7 mouse cellular contexts compared by ENCODE assay signal in genomic region chr11:101448899-101449298, GRCm38 (mm10). TPM values are rescaled to one million over a fixed set of nuclear protein-coding genes. Genes with fewer than 3 reads are reported as not detected.
DNase-seq lines count a peak whose midpoint lies in the region; ATAC-seq and TF ChIP-seq lines count a peak whose summit lies in the region.

No protein-coding gene starts in this region.

- TF ChIP-seq CTCF in bone marrow macrophage, adult 2 months (IDR thresholded peaks at IDR 0.05; ENCODE audit: low read depth, low read length) = no peak

- H3K9me3 ChIP-seq in limb, embryonic 12.5 days = 0 out of 2 replicates have a peak, but pooled peaks cover 3% of the 10 kb centered on the region
- H3K9me3 ChIP-seq in limb, embryonic 10.5 days (replicated peaks) = no peaks in the 10 kb centered on the region
- no peaks in the 10 kb centered on the region for H3K9me3 ChIP-seq in intestine, embryonic 16.5 days (ENCODE audit: control insufficient read depth, low read length)
- H3K9me3 ChIP-seq in neural tube, embryonic 15.5 days (replicated peaks) = no peaks in the 10 kb centered on the region

- H3K4me1 ChIP-seq in limb, embryonic 12.5 days (replicated peaks) = peaks cover 9% of the 10 kb centered on the region
- H3K4me1 ChIP-seq in limb, embryonic 10.5 days = peaks cover 15% of the 10 kb centered on the region
- H3K4me1 ChIP-seq in bone marrow macrophage, adult 2 months (ENCODE audit: control insufficient read depth, insufficient read depth, low read length) = peaks cover 15% of the 10 kb centered on the region
- peaks cover 23% of the 10 kb centered on the region for H3K4me1 ChIP-seq in intestine, embryonic 16.5 days (ENCODE audit: control insufficient read depth, insufficient read depth, low read length)
- peaks cover 11% of the 10 kb centered on the region for H3K4me1 ChIP-seq in neural tube, embryonic 15.5 days

- no peak overlapping the region for H3K27ac ChIP-seq in limb, embryonic 12.5 days
- no peak overlapping the region for H3K27ac ChIP-seq in limb, embryonic 10.5 days
- peak overlapping the region; percentile 57 for H3K27ac ChIP-seq in bone marrow macrophage, adult 2 months (ENCODE audit: insufficient read depth, low read depth, low read length)
- peak overlapping the region; percentile 55 for H3K27ac ChIP-seq in intestine, embryonic 16.5 days (ENCODE audit: low read length)
- no peak overlapping the region for H3K27ac ChIP-seq in neural tube, embryonic 15.5 days (replicated peaks)

- H3K27me3 ChIP-seq in limb, embryonic 12.5 days = no peaks in the 10 kb centered on the region
- H3K27me3 ChIP-seq in limb, embryonic 10.5 days (ENCODE audit: low read depth, poor library complexity, severe bottlenecking) = no peaks in the 10 kb centered on the region
- H3K27me3 ChIP-seq in intestine, embryonic 16.5 days (replicated peaks; ENCODE audit: control insufficient read depth, insufficient read depth, low read length) = no peaks in the 10 kb centered on the region
- H3K27me3 ChIP-seq in neural tube, embryonic 15.5 days (replicated peaks) = no peaks in the 10 kb centered on the region

- no peak for TF ChIP-seq POLR2A in bone marrow macrophage, adult 2 months (IDR thresholded peaks at IDR 0.05; ENCODE audit: borderline replicate concordance, low read depth, low read length)

- DNase-seq in limb, embryonic 10.5 days (ENCODE audit: low spot score) = no peak
- no peak for DNase-seq in thymus, postnatal 4 days
- DNase-seq in Muller cell, postnatal 12 days (ENCODE audit: inconsistent ontology term) = no peak

- H3K9ac ChIP-seq in limb, embryonic 12.5 days (replicated peaks) = no peak overlapping the region
- H3K9ac ChIP-seq in intestine, embryonic 16.5 days (ENCODE audit: low read depth, low read length) = peak overlapping the region; percentile 64
- H3K9ac ChIP-seq in neural tube, embryonic 15.5 days (replicated peaks) = no peak overlapping the region

- 83% methylated on average over 4 of the region's 4 CpGs for WGBS in limb, embryonic 12.5 days
- 84% methylated on average over 4 of the region's 4 CpGs for WGBS in limb, embryonic 10.5 days
- 71% methylated on average over 4 of the region's 4 CpGs for WGBS in intestine, embryonic 16.5 days
- WGBS in neural tube, embryonic 15.5 days = 84% methylated on average over 4 of the region's 4 CpGs

- ATAC-seq in limb, embryonic 12.5 days (ENCODE audit: insufficient number of reproducible peaks, insufficient read depth, low FRiP score, low TSS enrichment, low read depth) = no peak
- ATAC-seq in intestine, embryonic 16.5 days = no peak
- no peak for ATAC-seq in neural tube, embryonic 15.5 days (ENCODE audit: low FRiP score)

- H3K36me3 ChIP-seq in limb, embryonic 12.5 days = peaks cover 26% of the 10 kb centered on the region
- H3K36me3 ChIP-seq in limb, embryonic 10.5 days = peaks cover 28% of the 10 kb centered on the region
- peaks cover 9% of the 10 kb centered on the region for H3K36me3 ChIP-seq in intestine, embryonic 16.5 days (ENCODE audit: control insufficient read depth, insufficient read depth, low read length)
- peaks cover 17% of the 10 kb centered on the region for H3K36me3 ChIP-seq in neural tube, embryonic 15.5 days

- H3K4me2 ChIP-seq in limb, embryonic 12.5 days = peak overlapping the region; percentile 39; the same call in 1 of the 2 replicates
- peak overlapping the region; percentile 51 for H3K4me2 ChIP-seq in intestine, embryonic 16.5 days (ENCODE audit: low read depth, low read length)
- peak overlapping the region; percentile 25 for H3K4me2 ChIP-seq in neural tube, embryonic 15.5 days

- peak overlapping the region; percentile 33 for H3K4me3 ChIP-seq in limb, embryonic 12.5 days (replicated peaks)
- no peak overlapping the region; the same call in 1 of the 2 replicates for H3K4me3 ChIP-seq in limb, embryonic 10.5 days
- H3K4me3 ChIP-seq in bone marrow macrophage, adult 2 months (ENCODE audit: insufficient read depth, low read length) = peak overlapping the region; percentile 88
- H3K4me3 ChIP-seq in intestine, embryonic 16.5 days (ENCODE audit: low read length) = peak overlapping the region; percentile 53
- H3K4me3 ChIP-seq in neural tube, embryonic 15.5 days (replicated peaks) = peak overlapping the region; percentile 25; the same call in 1 of the 2 replicates

RNA-seq across cellular contexts. Expression of gene Ifi35, which starts 0.7 kb away (rescaled TPM):
- 6.3 and 6.6 TPM in 2 replicates for polyA plus RNA-seq in limb, embryonic 12.5 days (2016; fragmentation: Nextera tagmentation; extraction: Ambion mirVana)
- 2.3 and 3.1 TPM in 2 replicates for polyA plus RNA-seq in limb, embryonic 10.5 days (2016; fragmentation: Nextera tagmentation; extraction: Ambion mirVana)
- 50.6 and 58.7 TPM in 2 replicates for polyA plus RNA-seq in bone marrow macrophage, adult 2 months (2012; ENCODE audit: insufficient read depth, insufficient read length, missing spikeins)
- polyA plus RNA-seq in intestine, embryonic 16.5 days (2015; fragmentation: Nextera tagmentation; extraction: Ambion mirVana) = 29.7 and 31.1 TPM in 2 replicates
- polyA plus RNA-seq in neural tube, embryonic 15.5 days (2015; fragmentation: Nextera tagmentation; extraction: Ambion mirVana) = 3.9 and 17.0 TPM in 2 replicates

RNA-seq across cellular contexts. Expression of gene Rpl27, which starts 6.8 kb away (rescaled TPM):
- polyA plus RNA-seq in limb, embryonic 12.5 days (2016; fragmentation: Nextera tagmentation; extraction: Ambion mirVana) = 382 and 394 TPM in 2 replicates
- polyA plus RNA-seq in limb, embryonic 10.5 days (2016; fragmentation: Nextera tagmentation; extraction: Ambion mirVana) = 448 and 536 TPM in 2 replicates
- 519 and 718 TPM in 2 replicates for polyA plus RNA-seq in bone marrow macrophage, adult 2 months (2012; ENCODE audit: insufficient read depth, insufficient read length, missing spikeins)
- 251 and 288 TPM in 2 replicates for polyA plus RNA-seq in intestine, embryonic 16.5 days (2015; fragmentation: Nextera tagmentation; extraction: Ambion mirVana)
- 245 and 254 TPM in 2 replicates for polyA plus RNA-seq in neural tube, embryonic 15.5 days (2015; fragmentation: Nextera tagmentation; extraction: Ambion mirVana)

RNA-seq across cellular contexts. Expression of gene Rnd2, which starts 15.9 kb away (rescaled TPM):
- 9.7 and 10.2 TPM in 2 replicates for polyA plus RNA-seq in limb, embryonic 12.5 days (2016; fragmentation: Nextera tagmentation; extraction: Ambion mirVana)
- 5.0 and 6.3 TPM in 2 replicates for polyA plus RNA-seq in limb, embryonic 10.5 days (2016; fragmentation: Nextera tagmentation; extraction: Ambion mirVana)
- polyA plus RNA-seq in bone marrow macrophage, adult 2 months (2012; ENCODE audit: insufficient read depth, insufficient read length, missing spikeins) = 9.7 and 11.4 TPM in 2 replicates
- polyA plus RNA-seq in intestine, embryonic 16.5 days (2015; fragmentation: Nextera tagmentation; extraction: Ambion mirVana) = 21.0 and 22.1 TPM in 2 replicates
- 63.6 and 71.7 TPM in 2 replicates for polyA plus RNA-seq in neural tube, embryonic 15.5 days (2015; fragmentation: Nextera tagmentation; extraction: Ambion mirVana)

RNA-seq across cellular contexts. Expression of gene Vat1, which starts 17.1 kb away (rescaled TPM):
- 23.2 and 26.7 TPM in 2 replicates for polyA plus RNA-seq in limb, embryonic 12.5 days (2016; fragmentation: Nextera tagmentation; extraction: Ambion mirVana)
- polyA plus RNA-seq in limb, embryonic 10.5 days (2016; fragmentation: Nextera tagmentation; extraction: Ambion mirVana) = 14.6 and 17.2 TPM in 2 replicates
- polyA plus RNA-seq in bone marrow macrophage, adult 2 months (2012; ENCODE audit: insufficient read depth, insufficient read length, missing spikeins) = 180 and 202 TPM in 2 replicates
- polyA plus RNA-seq in intestine, embryonic 16.5 days (2015; fragmentation: Nextera tagmentation; extraction: Ambion mirVana) = 69.9 and 88.2 TPM in 2 replicates
- 95.4 and 105 TPM in 2 replicates for polyA plus RNA-seq in neural tube, embryonic 15.5 days (2015; fragmentation: Nextera tagmentation; extraction: Ambion mirVana)

RNA-seq across cellular contexts. Expression of gene Ptges3l, which starts 23.8 kb away (rescaled TPM):
- 7.8 and 9.4 TPM in 2 replicates for polyA plus RNA-seq in limb, embryonic 12.5 days (2016; fragmentation: Nextera tagmentation; extraction: Ambion mirVana)
- polyA plus RNA-seq in limb, embryonic 10.5 days (2016; fragmentation: Nextera tagmentation; extraction: Ambion mirVana) = 4.0 and 4.7 TPM in 2 replicates
- 4.5 and 4.7 TPM in 2 replicates for polyA plus RNA-seq in bone marrow macrophage, adult 2 months (2012; ENCODE audit: insufficient read depth, insufficient read length, missing spikeins)
- 11.1 and 12.4 TPM in 2 replicates for polyA plus RNA-seq in intestine, embryonic 16.5 days (2015; fragmentation: Nextera tagmentation; extraction: Ambion mirVana)
- 4.3 and 4.5 TPM in 2 replicates for polyA plus RNA-seq in neural tube, embryonic 15.5 days (2015; fragmentation: Nextera tagmentation; extraction: Ambion mirVana)

Comparison
In these comparisons a context has a peak if more than half of its experiments do, and no peak if none do; other contexts are left out.
1. H3K27ac ChIP-seq: peak in bone marrow macrophage, adult 2 months (single experiment) and intestine, embryonic 16.5 days (single experiment); none in limb, embryonic 12.5 days (single experiment), limb, embryonic 10.5 days (single experiment) and neural tube, embryonic 15.5 days (single experiment).
2. Peak in every context shown above with its lines, with median percentiles within 50 percentile points of each other: H3K4me2 ChIP-seq.